Mouse (Mus musculus): ENCODE data around the gene Adssl1.

The Adssl1 gene

GRCm38 (mm10) chr12:112619686-112620353 lies at the start of gene Adssl1:
Adssl1 (plus strand) TSS chr12:112620045.
- DNase-seq (ENCODE audit: low spot score in 2 of 2) = peak; percentile 85 to 90

DNA sequence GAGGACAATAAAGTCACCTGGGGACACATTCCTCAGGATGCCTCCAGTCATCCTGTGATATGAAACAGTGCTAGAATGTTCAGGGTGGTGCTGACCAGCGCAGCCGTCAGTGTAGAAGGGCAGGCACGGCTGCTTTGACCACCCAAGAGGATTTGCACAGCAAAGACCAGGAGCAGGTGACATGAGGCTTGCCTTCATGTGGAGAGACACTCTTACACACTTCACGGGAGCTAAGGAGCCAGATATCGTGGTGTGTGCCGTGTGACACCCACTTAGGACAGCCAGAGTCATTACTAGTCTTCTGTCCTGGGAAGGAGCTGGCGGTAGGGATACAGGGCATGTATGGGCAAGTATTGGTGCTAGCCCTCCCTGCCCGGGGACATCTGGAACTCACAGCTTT lies 49.7 kb upstream of the Adssl1 start:
- no peak for DNase-seq (ENCODE audit: low spot score in 2 of 2)

- no peak for DNase-seq (ENCODE audit: low spot score in 2 of 2)
Observed at GRCm38 (mm10) chr12:112571064-112571463, 48.8 kb upstream of the Adssl1 start.

GRCm38 (mm10) chr12:112575274-112575986 lies 44.4 kb upstream of the Adssl1 start:
- DNase-seq (ENCODE audit: low spot score in 2 of 2) = no peak

DNA sequence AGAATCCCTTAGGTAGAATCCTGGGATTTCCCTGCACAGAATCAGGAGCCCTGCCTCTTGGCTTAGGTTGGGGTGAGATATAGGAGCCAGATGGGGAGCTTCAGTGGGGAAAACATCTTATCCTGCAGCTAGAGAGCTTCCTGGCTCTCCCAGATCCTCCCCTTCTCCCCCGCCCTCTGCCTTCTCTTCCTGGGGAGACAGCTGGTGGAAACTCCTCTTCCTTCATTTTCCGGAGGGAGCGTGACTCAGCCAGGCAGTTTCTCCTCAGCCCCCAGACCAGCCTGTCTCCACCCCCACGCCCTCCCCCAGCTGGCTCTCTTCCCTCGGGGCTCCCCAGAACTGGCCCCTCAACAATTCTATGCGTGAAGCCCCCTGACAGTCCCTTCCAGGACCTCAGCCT lies 43.5 kb upstream of the Adssl1 start:
- DNase-seq (ENCODE audit: low spot score in 2 of 2) = no peak

DNA sequence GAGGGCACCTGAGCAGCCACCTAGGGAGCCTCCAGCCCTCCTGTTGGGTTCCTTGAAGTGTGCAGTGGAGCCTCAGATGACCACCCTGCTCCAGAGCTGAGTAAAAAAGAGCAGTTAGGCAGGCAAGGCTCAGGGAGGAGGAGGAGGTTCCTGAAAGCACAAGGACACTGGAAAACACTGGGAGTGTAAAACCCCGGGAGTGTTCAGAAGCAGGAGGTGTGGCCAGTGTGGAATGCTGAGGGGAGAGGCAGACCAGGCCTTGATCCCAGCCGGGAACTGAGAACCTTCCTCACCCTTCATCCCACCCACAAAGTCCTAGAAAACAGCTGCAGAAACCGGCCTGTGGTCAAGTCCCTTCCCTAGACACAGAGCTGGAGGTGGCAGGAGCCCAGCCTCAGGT lies 43.1 kb upstream of the Adssl1 start:
- no peak for DNase-seq (ENCODE audit: low spot score in 2 of 2)

DNA sequence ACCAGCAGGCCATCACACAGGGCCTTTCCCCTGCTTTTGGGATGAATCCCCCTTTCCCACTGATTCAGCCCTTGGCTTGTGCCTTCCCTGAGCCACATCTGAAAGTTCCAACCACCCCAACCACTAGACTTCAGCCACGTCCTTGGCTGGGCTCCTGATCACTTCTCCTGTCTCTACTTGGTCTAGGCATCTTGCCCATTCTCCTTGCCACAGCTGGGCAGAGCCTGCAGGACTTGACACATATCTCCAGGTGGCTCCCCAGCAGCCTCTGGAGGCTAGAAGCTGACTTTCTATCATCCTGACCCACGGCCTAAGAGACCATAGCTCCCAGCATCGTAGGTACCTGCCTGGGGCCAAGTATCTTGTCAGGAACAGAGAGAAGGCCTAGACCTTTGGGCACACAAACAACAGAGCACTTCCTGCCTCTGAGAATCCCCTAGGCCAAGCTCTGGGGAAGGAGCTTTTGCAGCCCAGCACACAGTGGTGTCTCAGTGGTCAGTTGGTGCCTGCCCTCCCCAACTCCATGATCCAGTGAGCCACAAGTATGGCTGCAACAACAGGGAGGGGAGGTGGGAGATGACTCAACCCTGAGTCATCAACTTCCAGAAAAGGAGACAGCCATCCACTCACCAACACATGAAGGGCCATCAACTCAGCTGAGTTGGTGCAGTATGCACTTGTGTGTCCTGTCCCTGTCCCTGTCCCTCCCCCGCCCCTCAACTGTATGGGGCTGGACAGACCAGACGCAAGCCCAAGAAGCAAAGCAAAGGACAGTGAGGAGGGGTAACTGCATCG lies 41.4 kb upstream of the Adssl1 start:
- DNase-seq (ENCODE audit: low spot score in 2 of 2) = no peak

DNA sequence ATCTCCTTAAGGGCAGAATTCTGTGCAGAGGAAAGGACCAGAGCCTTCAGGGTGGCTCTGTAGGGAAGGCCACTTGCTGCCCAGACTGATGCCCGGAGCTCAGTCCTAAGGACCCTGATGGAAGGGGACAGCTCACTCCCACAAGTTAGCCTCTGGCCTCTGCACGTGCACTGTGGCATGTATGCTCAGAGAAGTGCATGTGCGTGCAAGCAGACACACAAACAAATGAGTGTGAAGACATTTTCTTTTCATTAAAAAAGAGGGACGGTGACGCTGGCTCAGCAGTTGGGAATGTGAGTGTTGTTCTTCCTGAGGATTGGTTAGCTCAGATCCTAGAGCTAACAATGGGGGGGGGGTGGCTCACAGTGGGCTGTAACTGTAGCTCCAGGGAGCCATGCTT lies 40.4 kb upstream of the Adssl1 start:
- no peak for DNase-seq (ENCODE audit: low spot score in 2 of 2)

DNA sequence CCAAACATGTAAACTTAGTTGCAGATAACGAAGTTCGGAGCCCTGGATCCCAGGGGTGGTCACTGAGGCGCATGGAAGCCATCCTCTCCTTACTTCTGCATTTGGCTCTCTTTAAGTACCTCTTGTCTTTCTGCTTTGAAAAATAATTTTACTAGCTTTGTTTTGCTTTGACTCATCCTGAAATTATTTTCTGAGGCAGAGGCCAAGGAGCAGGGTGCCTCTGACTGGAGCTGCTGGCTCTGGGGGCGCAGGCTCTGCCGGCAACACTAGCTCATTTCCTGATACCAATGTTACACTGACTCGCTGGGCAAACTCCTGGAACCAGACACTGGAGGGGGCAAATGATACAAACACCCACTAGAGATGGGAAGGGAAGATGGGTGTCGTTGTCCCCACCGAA lies 39.9 kb upstream of the Adssl1 start:
- no peak for DNase-seq (ENCODE audit: low spot score in 2 of 2)

GRCm38 (mm10) chr12:112581113-112581512 lies 38.7 kb upstream of the Adssl1 start:
- no peak for DNase-seq (ENCODE audit: low spot score in 2 of 2)

- no peak for DNase-seq (ENCODE audit: low spot score in 2 of 2)
Observed at GRCm38 (mm10) chr12:112584954-112585353, 34.9 kb upstream of the Adssl1 start.

GRCm38 (mm10) chr12:112585924-112586538 lies 33.8 kb upstream of the Adssl1 start:
- DNase-seq (ENCODE audit: low spot score in 2 of 2) = no peak

DNA sequence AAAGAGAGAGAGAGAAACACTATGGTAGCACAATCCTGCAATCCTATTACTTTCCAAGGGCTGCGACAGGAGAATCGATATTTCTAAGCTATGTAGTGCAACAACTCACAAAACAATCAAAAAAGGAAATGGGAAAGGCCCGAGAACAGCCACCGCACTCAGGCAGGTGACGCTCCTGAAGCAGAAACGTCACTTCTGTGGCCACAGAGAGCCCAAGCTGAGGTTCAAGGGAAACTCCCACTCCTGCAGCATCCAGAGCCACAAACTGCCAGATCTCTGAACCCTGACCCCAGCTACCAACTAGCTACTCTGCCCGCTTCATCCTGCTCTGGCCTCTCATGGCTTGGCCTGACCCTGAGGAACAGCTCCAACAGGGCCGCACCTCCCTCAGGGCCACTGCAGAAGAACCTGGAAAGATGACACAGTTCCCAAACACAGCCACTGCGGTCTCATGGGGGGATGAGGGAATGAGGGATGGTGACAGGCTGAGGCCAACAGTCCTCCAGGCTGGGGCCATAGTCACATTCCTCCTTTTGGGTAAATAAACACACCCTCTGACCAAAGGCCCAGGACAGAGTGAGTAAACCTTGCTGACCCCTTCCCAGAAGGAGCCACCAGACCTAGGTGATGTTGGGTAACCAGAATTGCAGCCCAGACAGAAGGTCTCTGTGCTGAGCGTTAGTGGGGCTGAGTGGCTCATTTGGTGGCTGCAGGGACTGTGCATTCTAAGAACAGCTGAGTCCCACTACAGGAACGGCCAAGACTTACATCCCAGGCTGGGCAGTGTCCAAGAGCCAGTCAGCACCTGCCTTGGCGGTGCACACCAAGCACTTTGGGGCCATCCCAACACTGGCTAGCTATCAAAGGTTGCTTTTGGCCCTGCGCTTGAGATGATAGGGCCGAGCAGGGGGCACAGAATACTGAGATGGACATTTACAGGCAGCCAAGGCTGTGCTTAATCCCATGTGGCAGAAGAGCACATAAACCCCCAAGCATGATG lies 32.4 kb upstream of the Adssl1 start:
- peak; percentile 71 to 79 for DNase-seq (ENCODE audit: low spot score in 2 of 2)

DNA sequence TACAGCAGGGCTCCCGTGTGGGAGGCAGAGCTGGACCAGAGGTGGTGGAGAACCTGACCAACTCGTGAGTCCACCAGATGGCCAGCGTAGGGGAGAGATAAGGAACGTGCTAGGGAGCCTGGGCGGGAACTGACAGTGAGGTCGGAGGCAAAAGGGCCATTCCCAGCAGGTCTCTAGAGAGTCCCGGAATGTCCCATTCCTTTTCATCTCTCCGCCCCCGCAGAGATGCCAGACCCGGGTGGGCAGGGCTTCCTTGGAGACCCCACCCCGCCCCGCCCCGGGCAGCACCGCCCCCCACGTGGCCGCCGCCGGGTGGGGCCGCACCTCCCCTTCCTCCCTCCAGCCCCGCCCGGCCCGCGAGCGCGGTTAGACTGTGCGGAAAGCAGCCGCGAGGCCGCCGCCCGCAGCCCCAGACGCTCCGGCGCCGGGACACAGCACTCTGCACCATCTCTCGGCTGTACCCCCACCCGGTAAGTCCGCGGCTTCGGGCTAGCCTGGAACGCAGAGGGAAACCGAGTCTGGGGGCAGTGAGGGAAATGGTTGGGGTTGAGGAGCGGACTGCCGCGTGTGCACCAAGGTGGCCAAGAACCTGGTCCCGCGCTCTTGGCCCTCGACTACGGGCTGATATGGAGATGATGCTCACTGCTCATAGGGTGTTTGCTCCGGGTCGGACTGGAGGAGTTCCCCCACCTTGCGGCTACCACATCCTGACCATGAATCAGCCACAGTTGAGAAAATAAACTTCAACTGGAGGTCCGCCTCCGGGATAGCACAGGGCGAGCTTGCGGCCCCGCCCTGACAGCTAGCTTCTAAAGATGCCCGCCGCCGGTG lies 31.2 kb upstream of the Adssl1 start, which contains the start of gene Inf2:
Gene Inf2, plus strand, starts transcription at position 359 of the 831 bp plus-strand sequence.
- peak; percentile 86 to 93 for DNase-seq (ENCODE audit: low spot score in 2 of 2)

- DNase-seq (ENCODE audit: low spot score in 2 of 2) = no peak
Observed at GRCm38 (mm10) chr12:112589491-112590191, 30.2 kb upstream of the Adssl1 start.

GRCm38 (mm10) chr12:112590566-112591239 lies 29.1 kb upstream of the Adssl1 start:
- no peak for DNase-seq (ENCODE audit: low spot score in 2 of 2)

GRCm38 (mm10) chr12:112591240-112591639 lies 28.6 kb upstream of the Adssl1 start:
- no peak for DNase-seq (ENCODE audit: low spot score in 2 of 2)

DNA sequence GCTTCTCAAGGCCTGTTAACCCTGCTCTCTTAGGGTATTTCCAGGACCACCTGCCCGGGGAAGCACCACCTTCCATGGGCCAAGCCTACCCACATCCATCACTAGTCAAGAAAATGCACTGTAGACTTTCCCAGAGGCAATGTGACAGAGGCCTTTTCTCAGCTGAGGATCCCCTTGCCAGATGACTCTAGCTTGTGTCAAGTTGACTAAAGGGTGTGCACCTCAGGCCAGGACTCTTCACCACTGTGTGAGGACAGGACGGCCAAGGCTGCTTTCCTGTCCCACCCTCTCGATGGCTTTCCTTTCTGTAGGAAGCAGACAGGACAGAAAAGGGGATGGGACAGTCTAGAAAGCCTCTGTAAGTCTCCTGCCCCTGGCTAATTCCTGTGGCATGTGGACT lies 28.1 kb upstream of the Adssl1 start:
- no peak for DNase-seq (ENCODE audit: low spot score in 2 of 2)
